Mouse (Mus musculus) layer of hippocampus, postnatal 36 days (tissue): ENCODE measurements around the gene 1700037H04Rik. TPM values are rescaled to one million over a fixed set of nuclear protein-coding genes. Genes with fewer than 3 reads are reported as not detected.
"Not testable (repeated sequence)": the region's sequence is repeated elsewhere in the genome, so short reads cannot be mapped to it uniquely, and the experiment has no call there.

Experiments
- DNase-seq, 2 experiments: peaks; one replicate each; pipeline ENCODE4 v3.0.0; 2022
- total RNA-seq, 2 experiments: library from RNA; stranded (reverse); gene quantifications; 2 replicates each; pipeline ENCODE4 v1.2.3; 2021

The 1700037H04Rik gene
- total RNA-seq, 2 experiments from 2014 or later = 51.3 to 51.8 TPM

GRCm38 (mm10) chr2:131127161-131127730 is 32.6 kb downstream of the 1700037H04Rik start, which contains the start of gene Hspa12b:
TSS of gene Hspa12b (plus strand) at chr2:131127280.
- no peak for DNase-seq

- no peak for DNase-seq
Measured at GRCm38 (mm10) chr2:131125964-131126815, 33.7 kb downstream of the 1700037H04Rik start.

- DNase-seq = no peak
Measured at GRCm38 (mm10) chr2:131125157-131125963, 34.5 kb downstream of the 1700037H04Rik start.

DNA sequence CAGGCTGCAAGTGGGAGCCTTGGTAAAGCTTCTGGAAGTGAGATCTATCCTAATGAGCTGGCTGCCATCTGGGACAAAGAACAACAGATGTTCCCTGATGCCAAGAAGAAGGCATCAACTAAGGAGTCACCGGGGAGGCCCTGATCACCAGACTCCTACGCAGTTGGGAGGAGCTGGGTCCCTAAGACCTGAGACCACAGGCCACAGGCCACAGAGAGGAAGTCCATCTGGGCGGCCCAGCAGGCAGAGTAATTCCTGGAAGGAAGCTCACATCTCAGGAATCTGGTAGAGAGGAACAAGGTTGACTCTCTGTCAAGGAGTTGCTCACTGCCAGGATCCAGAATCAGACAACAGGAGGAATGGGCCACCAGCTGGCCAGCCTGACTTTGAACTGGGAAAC is 35.7 kb downstream of the 1700037H04Rik start:
- DNase-seq = no peak

DNA sequence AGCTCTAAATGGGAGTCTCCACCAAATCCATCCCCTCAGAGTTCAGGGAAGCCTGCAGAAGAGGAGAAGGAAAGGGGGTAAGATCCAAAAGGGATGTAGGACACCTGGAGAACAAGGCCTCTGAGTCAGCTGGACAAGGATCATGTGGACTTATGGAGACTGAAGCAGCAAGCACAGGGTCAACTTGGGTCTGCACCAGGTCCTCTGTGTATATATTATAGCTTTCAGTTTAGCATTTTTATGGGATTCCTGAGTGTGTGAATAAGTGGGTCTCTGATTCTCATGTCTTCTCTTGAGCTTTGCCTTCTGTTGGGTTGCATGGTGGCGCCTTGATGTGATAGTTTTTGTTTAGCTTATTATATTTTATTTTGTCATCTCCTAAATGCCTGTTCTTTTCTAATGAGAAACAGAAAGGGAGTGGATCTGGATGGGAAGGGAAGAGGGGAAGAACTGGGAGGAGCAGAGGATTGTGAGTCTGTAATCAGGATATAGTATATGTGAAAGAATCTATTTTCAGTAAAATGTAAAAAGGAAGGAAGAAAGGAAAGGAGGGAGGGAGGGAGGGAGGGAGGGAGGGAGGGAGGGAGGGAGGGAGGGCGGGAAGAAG is 40.8 kb downstream of the 1700037H04Rik start:
- DNase-seq = no peak

DNA sequence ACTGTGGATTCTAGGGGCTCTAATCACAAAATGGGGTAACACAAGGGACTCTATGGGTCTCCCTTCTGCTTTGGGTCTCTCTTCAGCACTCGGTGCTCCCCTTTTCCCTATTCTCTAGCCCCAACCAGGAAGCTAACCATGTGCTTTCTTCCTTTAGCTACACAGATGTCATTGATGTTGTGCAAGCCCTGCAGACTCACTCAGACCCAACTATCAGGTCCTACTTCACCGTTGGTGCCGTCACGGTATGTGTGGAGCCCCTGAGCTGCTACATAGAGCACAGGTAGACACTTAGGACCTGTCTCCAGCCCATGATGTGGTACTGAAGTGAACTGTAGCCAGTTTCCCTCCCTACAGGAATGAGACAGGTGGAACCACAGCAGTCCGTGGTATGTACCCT is 53.9 kb downstream of the 1700037H04Rik start:
- no peak for DNase-seq

GRCm38 (mm10) chr2:131105061-131105460 is 54.8 kb downstream of the 1700037H04Rik start:
- not testable (repeated sequence) for DNase-seq

- no peak for DNase-seq
Measured at GRCm38 (mm10) chr2:131104021-131104420, 55.9 kb downstream of the 1700037H04Rik start.

- no peak for DNase-seq
Measured at GRCm38 (mm10) chr2:131101530-131101929, 58.4 kb downstream of the 1700037H04Rik start.

GRCm38 (mm10) chr2:131097087-131097486 is 62.8 kb downstream of the 1700037H04Rik start:
- DNase-seq = no peak

Other genes starting within 250 kb of the 1700037H04Rik start
- gene Gfra4, start 117.0 kb downstream of the 1700037H04Rik start, total RNA-seq = 10 to 100 TPM; 60.3 to 67.9 TPM
- under 1 TPM in 1 of 2 experiments, not detected in 1; 0.40 TPM for gene Adam33, start 96.3 kb downstream of the 1700037H04Rik start, total RNA-seq
- gene Siglec1, start 73.3 kb downstream of the 1700037H04Rik start, total RNA-seq = under 1 TPM; 0.27 to 0.33 TPM
- gene Hspa12b, start 32.8 kb downstream of the 1700037H04Rik start, total RNA-seq = 1 to 10 TPM; 7.5 to 9.1 TPM
- gene Gm11037, start 26.6 kb downstream of the 1700037H04Rik start, total RNA-seq = not detected
- gene Cenpb, start 20.0 kb upstream of the 1700037H04Rik start, total RNA-seq = 10 to 100 TPM; 73.9 to 76.5 TPM
- 10 to 100 TPM; 16.0 to 20.1 TPM for gene Cdc25b, start 26.9 kb upstream of the 1700037H04Rik start, total RNA-seq
- gene Spef1, start 27.2 kb upstream of the 1700037H04Rik start, total RNA-seq = 10 to 100 TPM; 10.9 to 14.4 TPM
- gene Ap5s1, start 47.0 kb upstream of the 1700037H04Rik start, total RNA-seq = 10 to 100 TPM; 22.2 to 25.7 TPM
- gene Mavs, start 74.0 kb upstream of the 1700037H04Rik start, total RNA-seq = 1 to 10 TPM; 6.5 to 6.8 TPM
- 10 to 100 TPM; 54.5 to 59.4 TPM for gene Pank2, start 102.4 kb upstream of the 1700037H04Rik start, total RNA-seq
- 10 to 100 TPM; 28.3 to 29.5 TPM for gene Rnf24, start 192.8 kb upstream of the 1700037H04Rik start, total RNA-seq